Mouse (Mus musculus): ENCODE measurements at regions not wholly inside any gene's neighbourhood (a gene's known extent, or its start where the extent isn't known, plus 50 kb on each side); places are given as distances from the start of the nearest gene placed in this dataset.

DNA sequence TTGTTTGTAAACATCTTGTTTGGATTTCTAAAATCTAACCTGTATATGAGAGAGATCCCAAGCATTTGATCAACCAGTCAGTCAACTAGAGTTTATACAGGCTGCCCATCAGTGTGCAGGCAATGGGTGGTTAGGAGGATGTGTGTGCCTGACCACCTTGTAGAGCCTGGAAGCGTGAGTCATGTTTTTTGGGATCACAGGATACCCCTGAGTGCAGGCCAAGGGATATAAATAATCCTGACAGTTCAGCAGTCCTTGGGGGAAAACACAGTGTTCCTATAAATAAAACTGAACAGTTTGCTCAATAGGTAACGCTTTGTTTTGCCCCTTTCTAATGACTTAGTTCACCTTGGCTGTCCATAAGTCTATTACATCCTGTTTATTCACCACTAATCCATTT is 55.7 kb upstream of the Plekhg1 start:
- no peak overlapping the region for H3K4me3 ChIP-seq
- no peaks in the 10 kb centered on the region for H3K4me1 ChIP-seq
- H3K9me3 ChIP-seq, result no peaks in the 10 kb centered on the region
- no peaks in the 10 kb centered on the region for H3K36me3 ChIP-seq
- no peak for DNase-seq (ENCODE audit: low spot score)
- H3K27me3 ChIP-seq (ENCODE audit: insufficient read depth, poor library complexity, severe bottlenecking), result no peaks in the 10 kb centered on the region
- H3K27ac ChIP-seq, result no peak overlapping the region
- 57% methylated on average over 2 of the region's 2 CpGs for WGBS

Data from heart, embryonic 10.5 days (tissue).